Mouse (Mus musculus) retina, postnatal 1 day (tissue): ENCODE results near the gene Phospho1.

Experiments used
- DNase-seq: peaks from one replicate; pipeline ENCODE4 v3.0.0-alpha.2; 2012

Gene Phospho1

DNA sequence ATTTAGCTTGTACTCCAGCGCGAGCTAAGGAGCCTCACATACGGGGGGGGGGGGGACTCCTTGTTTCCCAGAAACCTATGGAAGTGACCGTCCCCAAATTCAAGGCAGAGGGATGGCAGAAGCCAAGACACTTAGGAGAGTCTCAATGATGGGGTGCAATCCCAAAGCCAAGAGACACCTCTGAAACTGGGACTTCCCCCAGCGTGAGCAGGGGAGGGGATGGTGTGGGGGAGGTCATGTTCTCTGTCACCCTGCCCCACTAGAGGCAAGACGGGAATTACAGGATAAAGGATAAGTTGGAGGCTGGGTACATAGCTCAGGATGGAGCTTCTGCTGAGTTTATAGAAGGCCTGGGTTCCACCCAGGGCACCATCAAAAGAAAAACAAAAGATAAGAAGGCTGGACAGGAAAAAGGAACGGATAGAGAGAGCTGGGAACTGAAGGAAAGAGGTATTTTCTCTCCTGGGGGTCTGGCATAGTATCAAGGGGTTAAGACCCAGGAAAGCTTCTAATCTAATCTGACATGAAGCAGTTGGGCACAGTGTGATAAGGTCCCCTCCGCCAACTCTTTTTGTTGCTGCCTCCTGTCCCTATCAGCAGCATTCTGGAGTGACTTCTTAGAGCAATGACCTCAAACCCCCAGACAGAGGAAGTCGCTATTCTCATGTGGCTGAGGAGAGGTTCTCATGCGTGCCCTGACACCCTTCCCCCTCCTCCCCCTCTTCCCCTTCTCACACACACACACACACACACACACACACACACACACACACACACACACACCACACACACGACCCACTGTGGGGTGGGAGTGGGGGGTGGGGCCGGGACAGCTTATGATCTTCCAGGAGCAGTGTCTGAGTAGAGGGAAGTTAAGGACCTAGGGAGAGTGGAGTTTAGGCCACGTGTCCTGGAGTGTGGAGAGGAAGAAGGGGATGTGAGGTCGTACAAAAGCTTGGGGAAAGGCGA, 10.7 kb downstream of the Phospho1 start:
- peak; percentile 42 for DNase-seq

DNA sequence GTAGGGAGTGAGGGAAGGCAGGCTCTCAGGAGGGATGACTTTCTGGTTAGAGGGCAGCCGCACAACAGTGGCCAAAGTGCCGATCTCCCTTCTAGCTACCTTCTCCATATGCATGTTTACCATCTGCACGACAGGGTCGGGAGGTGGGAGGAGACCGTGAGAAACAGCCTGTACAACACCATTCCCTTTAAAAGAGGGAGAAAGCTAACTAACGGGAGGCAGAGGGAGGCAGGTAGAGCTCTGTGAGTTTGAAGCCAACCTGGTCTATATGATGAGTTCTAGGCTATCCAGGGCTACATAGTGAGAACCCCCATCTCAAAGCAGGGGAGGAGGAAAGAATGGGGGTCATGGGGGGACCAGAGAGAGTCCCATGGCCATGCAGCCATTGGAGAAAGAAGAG, 11.5 kb downstream of the Phospho1 start:
- DNase-seq = no peak

DNA sequence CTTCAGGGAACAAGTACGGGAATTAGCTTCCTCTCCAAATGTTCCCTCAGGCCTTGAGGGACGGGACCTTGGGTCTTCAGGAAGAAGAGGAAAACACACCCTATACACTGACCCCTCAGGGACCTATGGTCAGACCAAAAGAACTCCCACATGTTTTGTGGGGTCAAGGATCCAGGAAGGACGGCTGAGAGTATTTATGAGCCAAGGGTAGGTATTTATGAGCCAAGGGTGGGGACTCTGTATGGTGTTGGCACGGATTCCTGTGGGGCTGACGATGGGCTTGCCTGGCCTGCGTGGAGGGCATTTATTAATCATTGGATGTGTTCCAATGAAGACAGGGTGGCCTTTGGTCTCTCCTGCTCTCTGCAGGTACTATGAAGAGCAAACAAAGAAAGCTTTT, 12.1 kb downstream of the Phospho1 start:
- no peak for DNase-seq

DNA sequence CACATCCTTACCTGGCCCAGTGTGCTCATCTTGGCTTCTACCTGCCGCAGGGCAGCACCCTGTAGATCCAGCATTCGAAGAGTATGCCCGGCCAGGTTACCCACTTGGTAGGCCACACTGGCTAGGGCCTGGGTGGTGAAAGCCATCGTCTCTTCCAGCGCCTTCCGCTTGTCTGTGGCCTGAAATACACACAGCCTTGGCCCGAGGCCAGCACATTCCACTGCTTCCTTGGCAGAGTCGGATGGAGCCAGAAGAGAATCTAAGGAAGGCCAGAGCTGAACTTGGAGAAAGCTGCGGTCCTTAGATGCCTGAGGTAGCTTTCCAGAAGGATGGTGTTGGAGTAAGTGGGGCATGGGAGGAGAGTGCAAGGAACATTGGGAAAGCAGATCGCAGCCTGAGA, 12.8 kb downstream of the Phospho1 start, which contains the start of gene Gngt2:
TSS of gene Gngt2 (plus strand) at position 158 of the 400 bp plus-strand sequence.
- DNase-seq = peak; percentile 44

DNA sequence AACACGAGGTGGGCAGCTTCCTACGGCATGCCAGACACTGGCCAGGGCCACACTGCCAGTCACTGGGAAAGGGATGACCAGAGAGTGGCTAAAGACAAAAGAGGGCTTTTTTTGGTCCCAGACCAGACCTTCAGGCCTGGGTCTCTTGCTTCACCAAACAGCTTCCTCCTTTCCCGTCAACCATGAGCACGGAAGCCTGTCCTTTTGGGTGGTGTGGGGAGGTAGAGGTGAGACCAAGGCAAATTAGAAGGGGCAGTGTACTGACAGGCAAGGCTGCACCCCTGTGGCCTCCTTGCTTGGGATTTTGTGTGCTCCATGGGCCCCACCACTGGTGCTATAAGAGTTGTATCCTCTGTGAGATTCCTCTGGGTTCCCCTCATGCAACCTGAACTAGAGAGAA, 14.3 kb downstream of the Phospho1 start:
- no peak for DNase-seq

DNA sequence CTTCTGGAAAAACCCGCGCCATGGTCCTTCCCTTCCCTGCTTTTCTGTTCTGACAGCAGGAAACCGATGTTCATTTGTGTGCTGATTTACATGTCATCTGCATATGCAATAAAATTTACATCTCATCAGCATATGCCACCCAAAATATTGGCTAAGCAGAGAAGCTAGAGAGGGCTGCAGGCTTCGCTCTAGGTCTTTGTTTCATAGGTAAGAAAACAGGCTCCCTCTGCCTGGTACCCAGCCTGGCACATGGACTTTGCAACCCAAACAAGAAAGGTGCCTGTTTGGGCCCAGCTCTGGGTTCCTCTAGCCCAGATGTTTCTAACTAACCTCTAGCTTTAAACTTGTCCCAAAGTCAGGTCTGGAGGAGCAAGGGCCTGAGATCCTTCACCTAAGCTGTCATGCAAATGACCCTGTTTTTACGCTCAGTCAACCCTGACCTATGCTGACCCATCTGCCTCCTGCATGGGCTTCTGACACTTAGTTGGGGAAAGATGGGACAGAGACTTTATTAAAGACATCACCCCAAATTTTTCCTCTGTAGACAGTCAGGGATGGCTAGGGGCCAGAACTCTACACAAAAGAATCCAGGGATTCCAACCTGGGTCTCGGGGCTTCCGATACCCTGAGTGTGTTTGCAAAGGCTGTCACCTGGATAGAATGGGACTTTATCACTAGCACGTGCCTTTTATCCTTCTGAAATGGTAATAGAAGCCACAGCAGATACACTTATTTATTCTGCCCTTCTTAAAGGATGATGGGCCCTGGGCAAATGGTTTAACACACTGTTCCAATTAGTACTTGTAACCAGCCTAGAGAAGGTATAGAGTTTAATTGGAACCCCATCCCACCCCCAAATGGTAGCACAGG, 14.9 kb downstream of the Phospho1 start:
- no peak for DNase-seq

DNA sequence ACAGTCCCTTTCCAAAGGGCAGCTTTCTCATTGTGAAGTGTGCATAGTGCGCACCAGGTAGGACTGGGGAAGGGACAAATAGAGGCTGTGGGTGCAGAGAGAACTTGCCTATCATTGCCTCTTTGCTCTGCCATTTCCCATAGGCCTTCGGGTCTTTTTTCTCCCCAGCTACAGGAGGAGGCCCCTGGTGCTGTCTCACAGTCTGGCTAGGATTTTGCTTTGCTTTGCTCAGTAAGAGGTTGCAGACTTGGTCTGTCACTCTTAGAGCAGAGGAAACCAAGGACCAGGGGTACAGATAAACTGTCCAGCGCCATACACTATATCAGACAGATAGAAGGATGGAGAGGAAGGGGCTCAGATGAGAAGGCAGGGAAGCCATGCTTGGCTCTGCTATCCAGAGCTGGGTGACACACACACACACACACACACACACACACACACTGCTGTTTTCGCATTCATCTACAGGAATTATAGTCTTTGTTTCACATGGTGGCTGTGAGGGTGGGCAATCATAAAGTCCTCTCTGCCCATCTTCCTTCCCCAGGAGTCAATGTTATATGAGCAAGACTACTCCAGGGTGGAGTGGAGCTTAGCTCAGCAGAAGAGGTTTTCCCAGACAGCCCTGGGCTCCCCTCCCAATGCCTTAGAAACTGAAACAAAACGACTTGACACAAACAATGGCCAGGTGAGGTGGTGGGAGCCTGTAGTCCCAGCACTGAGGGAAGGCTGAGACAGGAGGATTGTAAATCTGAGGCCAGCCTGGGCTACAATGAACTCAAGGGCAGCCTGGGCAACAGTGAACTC, 16.6 kb downstream of the Phospho1 start:
- no peak for DNase-seq

DNA sequence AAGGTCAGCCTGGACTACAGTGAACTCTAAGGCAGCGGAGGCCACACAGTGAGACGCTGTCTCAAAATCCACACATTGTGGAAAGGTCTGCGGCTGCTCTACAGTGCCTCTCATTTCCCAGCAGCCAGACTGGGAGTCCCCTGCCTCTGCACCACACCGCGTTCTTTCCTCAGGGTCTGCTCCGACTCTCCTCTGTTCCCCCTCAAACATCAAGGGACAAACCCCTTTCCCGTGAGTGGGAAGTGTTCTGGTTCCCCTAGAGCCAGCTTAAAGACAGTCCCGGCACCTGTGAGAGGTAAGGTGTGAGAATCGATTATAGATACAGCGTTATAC, 17.2 kb downstream of the Phospho1 start:
- no peak for DNase-seq

DNA sequence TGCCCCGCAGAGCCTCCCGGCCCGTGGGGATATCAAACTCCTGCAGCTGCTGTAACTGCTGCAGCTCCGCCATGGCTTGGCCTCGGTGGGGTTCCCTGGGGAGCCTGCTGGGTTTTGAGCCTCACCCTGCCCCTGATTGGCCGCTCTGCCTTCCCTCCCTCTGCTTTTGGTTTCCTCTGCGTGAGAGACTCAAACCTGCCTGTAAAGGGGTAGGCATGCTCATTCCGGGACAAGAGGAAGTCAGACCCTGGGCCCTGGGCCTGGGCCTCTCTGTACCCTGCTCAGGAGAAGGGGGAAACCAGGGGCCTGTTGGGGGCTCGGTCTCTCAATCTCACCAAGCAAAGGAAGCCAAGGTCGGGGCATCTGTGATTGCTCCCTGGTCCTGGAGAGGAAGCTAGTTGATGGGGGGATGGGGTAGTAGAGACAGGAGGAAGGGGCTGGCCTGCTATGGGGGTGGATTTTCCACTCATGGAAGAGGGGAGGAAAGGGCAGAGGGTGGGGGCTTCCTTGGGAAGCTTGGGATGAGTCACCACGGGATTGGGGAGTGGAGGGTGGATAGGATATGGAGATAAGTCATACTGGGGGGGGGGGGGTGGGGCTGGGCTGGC, 17.9 kb downstream of the Phospho1 start, which contains the start of gene Abi3:
TSS of gene Abi3 (minus strand) at position 403 of the 608 bp plus-strand sequence.
- peak; percentile 23 for DNase-seq

DNA sequence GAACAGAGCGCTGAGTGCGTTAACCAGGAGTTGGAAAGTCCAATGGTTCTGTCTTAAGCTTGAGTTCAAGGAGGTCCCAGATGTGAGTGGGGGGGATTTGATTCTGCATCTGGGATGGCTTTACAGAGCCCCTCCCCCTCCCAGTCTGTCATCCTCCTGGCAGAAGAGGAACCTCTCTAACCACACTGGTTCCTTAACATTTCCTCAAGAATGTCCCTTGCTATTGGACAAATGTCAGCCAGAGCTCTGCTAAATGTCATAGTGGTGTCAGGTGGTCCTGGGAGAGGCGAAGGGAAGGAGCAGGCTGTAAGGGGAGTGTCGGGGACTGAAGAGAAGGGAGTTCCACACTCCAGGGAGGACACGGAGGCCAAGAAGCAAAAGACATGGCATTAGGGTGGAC, 18.7 kb downstream of the Phospho1 start:
- DNase-seq = no peak

DNA sequence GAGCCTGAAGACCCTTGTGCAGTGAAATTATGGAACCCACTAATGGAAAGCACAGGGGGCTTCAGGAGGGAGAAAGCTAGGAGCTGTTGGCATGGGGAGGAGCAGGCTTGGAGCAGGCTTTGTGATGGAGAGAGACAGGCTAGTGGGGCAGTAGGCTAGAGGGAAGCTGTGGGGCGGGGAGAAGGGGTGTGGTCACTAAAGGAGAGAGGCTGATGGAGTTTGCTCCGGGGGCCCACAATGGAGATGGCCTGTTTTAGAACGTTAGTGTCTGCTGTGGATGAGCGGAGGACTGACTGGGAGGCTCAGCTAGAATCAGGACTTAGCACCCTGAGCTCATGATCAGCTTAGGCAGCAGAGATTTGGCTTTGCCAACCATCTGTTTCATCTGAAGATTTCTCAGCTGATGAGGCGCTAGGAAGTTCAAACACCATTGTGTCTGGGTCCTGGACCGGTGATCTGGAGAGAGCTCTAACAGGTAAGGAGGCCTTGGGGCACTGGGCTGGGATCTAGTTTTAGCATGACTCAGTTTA, 19.2 kb downstream of the Phospho1 start:
- DNase-seq = peak; percentile 86

DNA sequence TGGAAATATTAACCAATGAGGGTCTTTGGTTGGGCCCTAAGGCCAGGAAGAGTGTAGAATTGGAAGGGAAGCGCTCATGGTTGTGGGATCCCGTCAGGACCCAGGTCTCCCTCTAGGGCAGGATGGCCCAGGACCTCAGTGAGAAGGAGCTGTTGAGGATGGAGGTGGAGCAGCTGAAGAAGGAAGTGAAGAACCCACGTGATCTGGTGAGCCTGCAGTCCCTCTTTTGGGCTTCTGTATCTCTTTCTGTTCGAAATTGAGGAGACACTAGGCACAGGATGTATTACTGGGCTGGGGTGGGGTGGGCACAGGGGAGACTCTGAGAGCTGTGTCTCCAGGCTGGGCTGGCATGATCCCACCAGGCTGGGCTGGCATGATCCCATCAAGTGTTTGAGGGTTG, 20.6 kb downstream of the Phospho1 start:
- no peak for DNase-seq

DNA sequence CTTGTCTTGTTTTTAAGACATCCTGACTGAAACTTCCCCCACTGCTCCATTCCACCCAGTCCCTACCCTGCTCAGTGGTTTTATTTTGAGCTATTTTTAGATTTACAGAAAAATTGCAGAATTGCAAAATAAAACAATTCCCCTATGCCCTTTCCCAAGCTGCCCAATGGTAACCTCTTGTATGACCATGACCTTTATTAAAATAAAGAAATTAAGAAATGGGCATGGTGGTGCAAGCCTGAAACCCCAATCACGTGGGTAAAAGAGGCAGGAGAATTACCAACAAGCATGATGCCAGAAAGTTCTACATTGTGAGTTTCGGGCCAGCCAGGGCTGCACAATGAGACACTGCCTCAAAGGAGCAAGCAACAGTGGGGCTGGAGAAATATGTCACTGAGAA, 26.6 kb downstream of the Phospho1 start:
- no peak for DNase-seq

DNA sequence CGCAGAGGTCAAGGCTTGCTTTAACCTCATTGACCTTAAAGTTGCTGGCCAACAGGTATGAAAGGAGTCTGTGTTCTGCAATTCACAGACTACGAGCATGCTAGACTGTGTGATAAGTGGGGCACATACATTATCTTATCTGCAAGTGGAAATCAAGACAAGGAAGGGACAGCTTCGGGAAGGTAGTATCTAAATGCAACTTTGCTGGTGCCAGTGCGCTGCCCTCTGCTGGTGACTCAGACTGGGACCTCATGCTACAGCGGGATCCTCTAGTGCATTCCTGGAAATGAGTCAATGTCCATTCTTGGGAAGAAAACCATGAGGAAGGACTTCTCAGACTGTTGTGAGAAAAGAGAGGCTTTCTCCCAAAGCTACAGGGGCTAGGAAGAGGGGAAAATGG, 29.4 kb downstream of the Phospho1 start:
- peak; percentile 50 for DNase-seq

DNA sequence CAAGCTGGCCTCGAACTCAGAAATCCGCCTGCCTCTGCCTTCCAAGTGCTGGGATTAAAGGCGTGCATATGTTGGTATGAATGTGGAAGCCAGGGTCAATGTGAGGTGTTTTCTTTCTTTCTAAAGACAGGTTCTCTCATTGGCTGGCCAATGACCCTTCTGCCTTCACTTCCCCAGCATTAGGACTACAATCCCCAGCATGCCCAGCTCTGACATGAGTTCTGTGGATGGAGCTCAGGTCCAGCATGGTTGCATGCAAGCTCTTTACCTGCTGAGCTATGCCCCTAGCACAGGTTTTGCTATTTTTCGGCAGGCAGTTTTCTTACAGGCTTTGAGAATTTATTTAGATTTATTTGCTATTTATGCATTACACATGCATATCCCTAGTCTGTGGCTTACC, 33.0 kb downstream of the Phospho1 start:
- DNase-seq = peak; percentile 46

DNA sequence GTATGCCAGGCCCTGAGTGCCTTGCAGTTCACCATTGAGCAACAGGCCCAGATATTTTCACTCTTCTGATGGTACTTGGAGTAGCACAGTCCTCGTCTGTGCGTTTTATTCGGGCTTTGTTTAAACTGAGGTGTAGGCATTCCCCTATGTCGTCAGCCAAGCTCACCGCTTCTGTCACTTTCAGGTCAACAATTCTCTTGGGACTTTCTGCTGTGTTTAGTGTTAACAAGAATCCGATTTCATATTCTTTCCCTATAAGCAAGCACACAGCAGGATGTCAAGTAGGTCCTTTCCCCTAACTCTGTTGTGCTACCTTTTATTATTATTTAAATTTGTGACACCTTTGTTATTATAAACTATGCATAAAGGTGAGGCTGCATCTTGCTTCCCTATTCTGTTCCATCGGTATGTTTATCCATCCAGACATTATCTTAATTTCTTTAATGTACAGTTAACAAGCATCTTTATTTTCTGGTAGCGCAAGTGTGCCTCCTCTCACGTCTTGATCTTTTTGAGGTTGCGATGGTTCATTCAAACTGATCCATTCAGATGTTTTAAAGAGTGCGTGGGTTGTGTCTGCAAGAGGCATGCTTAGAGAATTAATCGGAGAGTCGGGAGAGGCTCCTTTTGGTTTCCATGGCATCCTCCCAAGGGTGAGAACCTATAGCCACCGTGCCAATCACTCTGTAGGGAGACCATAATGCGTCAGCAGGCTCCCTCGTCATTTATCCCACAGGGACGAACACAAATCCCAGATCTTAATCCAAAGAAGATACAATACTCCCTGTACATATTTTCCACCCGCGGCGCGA, 33.6 kb downstream of the Phospho1 start:
- DNase-seq = peak; percentile 11

DNA sequence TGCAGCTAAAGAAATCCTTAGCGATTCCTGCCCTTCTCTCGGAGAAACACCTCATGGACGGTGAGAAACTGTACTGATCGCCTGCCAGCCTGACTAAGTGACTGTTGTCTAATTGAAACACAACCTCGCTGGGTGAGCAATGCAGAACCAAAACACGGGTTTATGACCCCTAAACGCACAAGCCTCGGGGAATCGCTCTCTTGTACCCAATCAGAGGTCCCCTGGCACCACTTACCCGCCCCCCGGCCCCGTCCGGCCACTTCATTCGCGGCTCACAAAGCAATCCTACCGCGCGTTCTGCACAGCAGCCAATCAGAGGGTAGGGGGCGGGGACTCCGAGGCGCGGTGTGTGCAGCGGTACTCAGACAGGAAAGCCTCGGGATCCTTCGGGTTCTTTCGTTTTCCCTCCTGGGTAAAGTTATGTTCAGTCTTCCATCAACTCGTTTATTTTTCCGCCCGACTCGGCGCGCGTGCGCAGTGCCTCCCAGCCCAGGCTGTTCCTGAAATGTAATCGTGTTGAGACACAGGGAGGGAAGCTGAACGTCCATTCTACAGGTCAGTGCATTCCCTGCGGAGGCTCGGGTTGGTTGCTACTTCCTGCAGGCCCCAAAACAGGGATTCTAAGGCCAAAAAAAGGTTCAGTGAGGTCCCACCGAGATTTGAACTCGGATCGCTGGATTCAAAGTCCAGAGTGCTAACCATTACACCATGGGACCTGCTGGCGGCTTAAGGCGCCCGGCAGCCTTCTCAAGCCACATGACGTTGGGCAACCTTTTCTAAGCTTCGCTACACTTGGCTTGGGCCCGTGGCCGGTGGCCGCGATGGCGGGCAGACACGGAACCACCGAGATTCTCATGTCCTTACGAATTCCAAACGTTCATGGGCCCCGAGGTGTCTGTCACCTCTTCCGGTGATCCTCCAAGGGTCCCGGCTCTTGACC, 34.5 kb downstream of the Phospho1 start:
- peak; percentile 99 for DNase-seq

DNA sequence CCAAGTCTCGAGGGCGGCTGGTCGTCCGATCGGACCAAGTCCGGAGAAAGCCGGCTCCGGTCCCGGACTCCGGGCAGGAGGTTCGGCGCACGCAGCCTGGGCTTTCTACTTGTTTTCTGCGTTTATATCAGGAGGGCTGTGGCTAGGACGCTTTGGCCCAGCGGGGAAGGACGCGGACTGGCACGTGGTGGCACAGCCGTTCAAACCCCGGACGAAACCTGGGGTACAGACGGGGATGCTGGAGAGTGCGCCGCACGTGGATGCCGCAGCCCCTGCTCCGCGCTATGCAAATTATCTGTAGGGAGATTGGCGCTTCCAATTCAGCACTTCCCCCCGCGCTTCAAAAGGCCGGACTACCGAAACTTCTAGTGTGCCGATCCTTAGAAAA, 35.2 kb downstream of the Phospho1 start:
- DNase-seq = peak; percentile 80

DNA sequence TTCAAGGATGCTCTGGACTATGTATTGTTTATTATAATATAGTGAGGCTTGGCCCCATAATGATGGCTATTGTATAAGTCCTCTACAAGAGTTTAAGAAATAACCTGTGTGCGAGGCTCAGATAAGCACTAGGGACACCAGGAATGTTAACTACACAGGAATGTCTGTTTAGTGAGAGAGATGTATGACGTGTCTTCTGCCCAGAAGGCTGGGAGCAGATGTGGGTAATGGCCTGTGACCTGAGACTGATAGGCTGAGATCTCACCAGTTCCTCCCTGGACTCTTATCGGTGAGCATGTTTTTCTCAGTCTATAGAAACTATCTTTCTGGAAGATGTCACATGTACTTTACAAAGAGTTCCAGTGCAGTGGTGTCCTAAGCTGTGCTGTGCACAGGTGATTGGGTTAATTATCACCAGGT, 35.8 kb downstream of the Phospho1 start:
- DNase-seq = no peak

DNA sequence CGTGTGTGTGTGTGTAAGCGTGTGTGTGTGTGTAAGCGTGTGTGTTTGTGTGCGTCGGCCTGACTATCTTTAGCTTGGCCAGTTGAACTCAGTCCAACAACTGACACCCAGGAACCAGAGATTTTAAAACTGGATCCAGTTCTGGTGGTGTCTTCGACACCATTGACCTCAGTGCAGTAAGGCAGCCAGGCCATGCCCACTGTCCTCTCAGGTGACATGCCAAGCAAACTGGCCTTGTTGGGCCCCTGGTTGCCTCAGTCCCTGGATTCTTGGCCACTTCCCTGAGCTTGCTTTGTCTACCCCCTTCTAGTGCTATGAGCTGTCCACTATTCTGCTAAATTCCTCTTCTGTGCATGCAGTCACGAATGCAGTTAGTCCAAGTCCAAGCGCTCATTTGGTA, 37.1 kb downstream of the Phospho1 start:
- DNase-seq = no peak
